Mouse (Mus musculus): ENCODE measurements around the gene Crim1. TPM values are rescaled to one million over a fixed set of nuclear protein-coding genes. Genes with fewer than 3 reads are reported as not detected.

Gene Crim1
- polyA plus RNA-seq, 1 experiment from 2014 or later: 7.0 TPM

GRCm38 (mm10) chr17:78274609-78275506 is 74.8 kb downstream of the Crim1 start:
- Histone ChIP-seq H3K4me3 (no peak overlapping the region), H3K36me3 (no peaks in the 10 kb centered on the region; the same call in 1 of the 2 replicates), H3K4me1 (peaks cover 48% of the 10 kb centered on the region), H3K27ac (no peak overlapping the region), H3K4me2 (replicated peaks) (no peak overlapping the region), H3K27me3 (no peaks in the 10 kb centered on the region), H3K9me3 (no peaks in the 10 kb centered on the region), H3K9ac (no peak overlapping the region)
- 77% methylated on average over 7 of the region's 7 CpGs for WGBS
- no peak for ATAC-seq (ENCODE audit: low FRiP score, low read depth)

GRCm38 (mm10) chr17:78275507-78275813 is 75.4 kb downstream of the Crim1 start:
- H3K27me3 ChIP-seq: no peaks in the 10 kb centered on the region
- H3K4me2 ChIP-seq (replicated peaks): no peak overlapping the region
- no peak for ATAC-seq (ENCODE audit: low FRiP score, low read depth)
- peaks cover 53% of the 10 kb centered on the region for H3K4me1 ChIP-seq
- no peaks in the 10 kb centered on the region for H3K9me3 ChIP-seq
- no peak overlapping the region for H3K27ac ChIP-seq
- no peaks in the 10 kb centered on the region; the same call in 1 of the 2 replicates for H3K36me3 ChIP-seq
- H3K9ac ChIP-seq: no peak overlapping the region
- 74% methylated on average over 4 of the region's 4 CpGs for WGBS
- H3K4me3 ChIP-seq: no peak overlapping the region

GRCm38 (mm10) chr17:78279191-78279590 is 79.1 kb downstream of the Crim1 start:
- Histone ChIP-seq H3K9me3 (no peaks in the 10 kb centered on the region), H3K4me2 (replicated peaks) (no peak overlapping the region), H3K27ac (no peak overlapping the region), H3K9ac (no peak overlapping the region), H3K27me3 (no peaks in the 10 kb centered on the region), H3K4me3 (no peak overlapping the region), H3K4me1 (peaks cover 44% of the 10 kb centered on the region), H3K36me3 (peaks cover 17% of the 10 kb centered on the region)
- ATAC-seq (ENCODE audit: low FRiP score, low read depth): no peak
- 79% methylated on average over 12 of the region's 12 CpGs for WGBS

- Histone ChIP-seq H3K9me3 (no peaks in the 10 kb centered on the region), H3K9ac (no peak overlapping the region), H3K4me1 (peaks cover 46% of the 10 kb centered on the region), H3K36me3 (peaks cover 24% of the 10 kb centered on the region), H3K4me2 (replicated peaks) (no peak overlapping the region), H3K27ac (no peak overlapping the region), H3K27me3 (no peaks in the 10 kb centered on the region), H3K4me3 (no peak overlapping the region)
- WGBS: 58% methylated on average over 18 of the region's 18 CpGs
- no peak for ATAC-seq (ENCODE audit: low FRiP score, low read depth)
These were observed 81.1 kb downstream of the Crim1 start for GRCm38 (mm10) chr17:78280991-78281712.

GRCm38 (mm10) chr17:78283271-78283992 is 83.4 kb downstream of the Crim1 start:
- H3K36me3 ChIP-seq: peaks cover 24% of the 10 kb centered on the region
- H3K4me2 ChIP-seq (replicated peaks): no peak overlapping the region

GRCm38 (mm10) chr17:78286021-78286420 is 86.0 kb downstream of the Crim1 start:
- peaks cover 28% of the 10 kb centered on the region for H3K4me1 ChIP-seq
- H3K36me3 ChIP-seq: peaks cover 24% of the 10 kb centered on the region
- H3K4me2 ChIP-seq (replicated peaks): no peak overlapping the region
- no peaks in the 10 kb centered on the region for H3K9me3 ChIP-seq
- 87% methylated on average over 13 of the region's 13 CpGs for WGBS
- H3K27me3 ChIP-seq: no peaks in the 10 kb centered on the region
- no peak overlapping the region for H3K4me3 ChIP-seq
- no peak overlapping the region for H3K27ac ChIP-seq
- ATAC-seq (ENCODE audit: low FRiP score, low read depth): no peak
- H3K9ac ChIP-seq: no peak overlapping the region

More at GRCm38 (mm10) chr17:78283271-78283992, 83.4 kb downstream of the Crim1 start:
- Histone ChIP-seq H3K27me3 (no peaks in the 10 kb centered on the region), H3K4me3 (no peak overlapping the region), H3K9me3 (no peaks in the 10 kb centered on the region), H3K9ac (no peak overlapping the region), H3K4me1 (peaks cover 46% of the 10 kb centered on the region), H3K27ac (peak overlapping the region; percentile 28; the same call in 1 of the 2 replicates)
- WGBS: 58% methylated on average over 11 of the region's 11 CpGs
- ATAC-seq (ENCODE audit: low FRiP score, low read depth): no peak

GRCm38 (mm10) chr17:78287391-78287790 is 87.3 kb downstream of the Crim1 start:
- Histone ChIP-seq H3K4me3 (no peak overlapping the region), H3K36me3 (peaks cover 22% of the 10 kb centered on the region), H3K4me2 (replicated peaks) (no peak overlapping the region), H3K9ac (no peak overlapping the region), H3K27ac (no peak overlapping the region), H3K27me3 (no peaks in the 10 kb centered on the region), H3K4me1 (peaks cover 24% of the 10 kb centered on the region), H3K9me3 (no peaks in the 10 kb centered on the region)
- WGBS: 73% methylated on average over 2 of the region's 2 CpGs
- ATAC-seq (ENCODE audit: low FRiP score, low read depth): no peak

- Histone ChIP-seq H3K9me3 (no peaks in the 10 kb centered on the region), H3K4me2 (replicated peaks) (no peak overlapping the region), H3K27me3 (no peaks in the 10 kb centered on the region), H3K36me3 (peaks cover 20% of the 10 kb centered on the region), H3K4me1 (0 out of 2 replicates have a peak, but pooled peaks cover 2% of the 10 kb centered on the region), H3K9ac (no peak overlapping the region), H3K27ac (no peak overlapping the region), H3K4me3 (no peak overlapping the region)
- ATAC-seq (ENCODE audit: low FRiP score, low read depth): no peak
- WGBS: 81% methylated on average over 6 of the region's 6 CpGs
These were observed 90.3 kb downstream of the Crim1 start for GRCm38 (mm10) chr17:78290153-78290876.

- 89% methylated on average over 5 of the region's 5 CpGs for WGBS
- ATAC-seq (ENCODE audit: low FRiP score, low read depth): no peak
- no peak overlapping the region for H3K9ac ChIP-seq
- H3K36me3 ChIP-seq: peaks cover 14% of the 10 kb centered on the region
- H3K9me3 ChIP-seq: no peaks in the 10 kb centered on the region
- H3K27me3 ChIP-seq: no peaks in the 10 kb centered on the region
- H3K4me1 ChIP-seq: no peaks in the 10 kb centered on the region
- no peak overlapping the region for H3K4me2 ChIP-seq (replicated peaks)
- H3K4me3 ChIP-seq: no peak overlapping the region
- H3K27ac ChIP-seq: no peak overlapping the region
These were observed 91.0 kb downstream of the Crim1 start for GRCm38 (mm10) chr17:78291030-78291429.

- H3K9ac ChIP-seq: no peak overlapping the region
- 82% methylated on average over 7 of the region's 7 CpGs for WGBS
- H3K27ac ChIP-seq: no peak overlapping the region
- ATAC-seq (ENCODE audit: low FRiP score, low read depth): no peak
- no peaks in the 10 kb centered on the region for H3K27me3 ChIP-seq
- H3K4me3 ChIP-seq: no peak overlapping the region
- H3K9me3 ChIP-seq: no peaks in the 10 kb centered on the region
- peaks cover 17% of the 10 kb centered on the region for H3K36me3 ChIP-seq
- no peaks in the 10 kb centered on the region for H3K4me1 ChIP-seq
- no peak overlapping the region for H3K4me2 ChIP-seq (replicated peaks)
These were observed 92.3 kb downstream of the Crim1 start for GRCm38 (mm10) chr17:78292301-78292700.

GRCm38 (mm10) chr17:78292827-78293488 is 92.9 kb downstream of the Crim1 start:
- Histone ChIP-seq H3K27ac (no peak overlapping the region), H3K4me1 (no peaks in the 10 kb centered on the region), H3K9ac (no peak overlapping the region), H3K27me3 (no peaks in the 10 kb centered on the region), H3K9me3 (no peaks in the 10 kb centered on the region), H3K4me3 (no peak overlapping the region), H3K36me3 (peaks cover 21% of the 10 kb centered on the region), H3K4me2 (replicated peaks) (no peak overlapping the region)
- WGBS: 91% methylated on average over 10 of the region's 10 CpGs
- ATAC-seq (ENCODE audit: low FRiP score, low read depth): no peak

Data from limb, embryonic 13.5 days (tissue).